Mouse (Mus musculus): ENCODE data around the gene Ankrd22.
"Not testable (repeated sequence)": the region's sequence is repeated elsewhere in the genome, so short reads cannot be mapped to it uniquely, and the experiment has no call there.

Gene Ankrd22

GRCm38 (mm10) chr19:34165891-34166290 lies at the start of gene Ankrd22:
Gene Ankrd22, minus strand, starts transcription at chr19:34166053.
- no peak for DNase-seq (ENCODE audit: low spot score in 2 of 2)

DNA sequence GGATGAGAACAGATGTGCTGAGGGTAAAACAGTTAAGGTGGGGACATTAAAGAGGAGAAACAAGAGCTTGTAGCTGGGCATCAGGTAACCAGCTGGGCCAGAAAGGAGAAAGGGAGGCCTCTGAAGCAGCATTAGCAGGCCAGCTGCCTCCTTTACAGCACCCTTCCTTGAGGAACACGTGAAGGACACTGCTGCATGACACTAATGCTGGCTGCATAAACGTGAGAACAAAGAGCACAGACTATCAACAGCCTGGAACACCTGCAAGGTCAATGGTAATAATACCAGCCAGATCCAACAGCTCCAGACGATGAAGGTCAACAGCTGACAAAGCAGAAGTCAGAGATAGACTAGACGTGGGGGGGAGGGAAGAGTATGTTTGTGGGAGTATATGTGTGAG lies 48.3 kb upstream of the Ankrd22 start:
- no peak for DNase-seq (ENCODE audit: low spot score in 2 of 2)

GRCm38 (mm10) chr19:34213251-34213645 lies 47.4 kb upstream of the Ankrd22 start:
- no peak for DNase-seq (ENCODE audit: low spot score in 2 of 2)

DNA sequence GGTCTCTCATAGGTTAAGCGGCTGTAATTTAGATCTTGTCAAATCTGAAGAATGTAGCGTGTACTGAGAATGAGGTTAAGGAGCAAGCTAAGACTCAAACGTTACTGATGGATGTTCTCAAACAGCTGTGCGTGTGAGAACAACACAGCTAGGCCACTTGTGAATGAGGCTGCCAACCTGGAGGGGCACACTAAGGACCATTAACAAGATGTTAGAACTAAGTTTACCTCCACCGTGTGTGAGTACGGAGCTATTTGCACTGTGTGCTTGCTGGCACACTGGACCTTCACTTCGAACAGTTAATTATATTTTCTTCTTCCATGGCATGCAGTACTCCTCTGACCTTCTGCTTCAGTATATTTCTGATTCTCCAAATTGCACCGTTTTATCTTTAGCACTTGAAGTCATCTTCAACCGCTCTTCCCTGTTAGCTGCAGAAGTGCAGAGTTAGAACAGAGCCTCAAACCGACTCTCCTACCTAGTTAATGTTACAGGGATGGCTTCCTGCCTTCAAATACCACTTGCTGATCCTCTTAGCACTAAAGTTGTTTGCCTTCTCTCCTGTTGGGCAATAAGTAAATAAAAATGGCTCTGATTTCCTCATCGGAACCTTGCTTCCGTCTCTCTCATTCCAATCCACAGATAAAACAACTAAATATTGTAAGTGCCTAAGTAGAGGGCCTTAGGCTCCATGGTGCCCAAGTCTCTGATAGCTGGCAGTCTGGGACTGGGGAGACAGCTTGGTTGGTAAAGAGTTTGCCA lies 46.8 kb upstream of the Ankrd22 start:
- DNase-seq (ENCODE audit: low spot score in 2 of 2), result no peak

GRCm38 (mm10) chr19:34210841-34211240 lies 45.0 kb upstream of the Ankrd22 start:
- no peak for DNase-seq (ENCODE audit: low spot score in 2 of 2)

DNA sequence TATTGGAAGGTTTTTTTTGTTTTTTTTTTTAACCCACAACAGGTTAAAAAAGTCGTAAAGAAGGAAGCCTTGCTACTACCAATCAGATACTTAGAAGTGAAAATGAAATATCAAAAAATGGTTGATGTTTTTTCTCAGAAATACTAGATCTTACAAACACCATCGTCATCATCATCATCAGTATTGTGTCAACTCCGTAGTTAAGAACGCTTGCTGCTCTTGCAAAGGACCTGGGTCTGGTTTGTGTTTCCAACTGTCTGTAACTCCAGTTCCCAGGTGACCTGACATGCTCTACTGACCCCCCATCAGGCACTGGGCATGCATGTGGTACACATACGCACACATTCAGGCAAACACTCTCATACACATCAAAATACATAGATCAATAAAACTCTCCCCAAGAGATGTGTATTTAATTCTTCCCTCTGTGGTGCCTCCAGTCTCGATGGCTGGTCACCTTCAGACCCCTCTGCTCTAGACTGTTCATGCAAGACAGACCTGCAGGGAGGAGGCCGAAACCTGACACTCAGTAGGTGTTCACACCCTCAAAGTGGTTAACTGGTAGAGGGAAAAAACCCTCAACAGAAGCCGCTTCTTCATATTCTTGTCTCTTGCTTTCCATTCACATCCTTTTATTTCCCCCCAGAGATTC lies 44.2 kb upstream of the Ankrd22 start:
- DNase-seq (ENCODE audit: low spot score in 2 of 2), result no peak

DNA sequence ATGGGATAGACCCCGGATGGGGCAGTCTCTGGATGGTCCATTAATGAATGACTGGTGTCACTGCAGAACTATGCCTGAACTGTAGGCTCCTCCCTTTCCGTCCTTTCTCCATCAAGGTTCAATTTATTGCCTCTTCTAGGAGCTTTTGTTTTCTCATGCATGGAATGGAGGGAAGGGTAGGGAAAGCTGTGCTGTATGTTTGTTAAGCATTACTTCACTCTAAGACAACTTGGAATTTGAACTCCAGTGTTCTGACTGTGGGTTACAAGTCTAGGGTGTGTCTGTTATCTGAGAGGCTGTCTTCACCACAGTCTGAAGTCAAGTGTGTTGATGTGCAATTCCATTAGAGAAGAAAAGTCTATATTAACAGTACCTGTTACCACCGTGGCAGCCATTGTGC lies 43.2 kb upstream of the Ankrd22 start:
- no peak for DNase-seq (ENCODE audit: low spot score in 2 of 2)

DNA sequence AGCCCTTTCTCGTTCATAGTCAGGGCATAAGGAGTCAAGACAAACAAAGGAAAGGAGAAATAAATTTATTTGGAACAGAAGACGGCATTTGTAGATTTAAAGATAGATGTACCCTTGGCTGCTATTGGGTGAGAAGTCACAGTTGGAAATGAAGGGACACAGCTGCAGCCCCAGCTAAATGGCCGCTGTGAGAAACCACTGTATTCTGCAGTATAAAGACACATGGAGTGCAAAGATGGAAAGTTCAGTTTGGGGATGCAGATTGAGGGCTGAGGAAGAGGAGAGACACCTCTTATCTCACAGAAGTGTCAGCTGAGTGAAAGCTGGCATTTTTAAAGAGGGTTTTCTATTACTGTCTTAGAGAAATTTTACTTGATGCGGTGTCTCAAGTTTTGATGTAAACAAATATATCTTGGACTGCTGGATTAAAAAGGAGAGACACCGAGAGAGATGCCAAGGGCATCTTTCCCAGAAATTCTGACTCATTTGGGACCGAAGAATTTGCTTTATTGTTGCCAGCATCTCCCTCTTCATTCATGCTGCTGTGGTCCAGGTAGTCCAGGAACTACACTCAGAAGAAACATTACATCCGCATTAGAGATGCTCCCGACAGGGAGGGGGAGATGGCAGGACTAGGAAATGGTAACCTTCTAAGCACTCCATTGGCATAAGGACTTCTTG lies 41.0 kb upstream of the Ankrd22 start:
- DNase-seq (ENCODE audit: low spot score in 2 of 2), result no peak

DNA sequence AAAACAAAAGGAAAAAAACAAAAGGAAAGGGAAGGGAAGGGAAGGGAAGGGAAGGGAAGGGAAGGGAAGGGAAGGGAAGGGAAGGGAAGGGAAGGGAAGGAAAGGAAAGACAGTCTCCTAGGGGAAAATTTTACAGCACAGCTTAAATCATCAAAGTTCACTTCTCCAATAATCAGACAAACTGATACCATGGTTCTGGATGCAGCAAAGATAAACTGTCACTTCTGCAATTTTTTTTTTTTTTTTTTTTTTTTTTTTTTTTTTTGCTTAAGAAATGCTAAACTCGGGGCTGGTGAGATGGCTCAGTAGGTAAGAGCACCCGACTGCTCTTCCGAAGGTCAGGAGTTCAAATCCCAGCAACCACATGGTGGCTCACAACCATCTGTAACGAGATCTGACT lies 40.3 kb upstream of the Ankrd22 start:
- DNase-seq (ENCODE audit: low spot score in 2 of 2), result not testable (repeated sequence)

GRCm38 (mm10) chr19:34202668-34203067 lies 36.8 kb upstream of the Ankrd22 start:
- peak in 1 of 2 experiments; percentile 43 for DNase-seq (ENCODE audit: low spot score in 2 of 2)

DNA sequence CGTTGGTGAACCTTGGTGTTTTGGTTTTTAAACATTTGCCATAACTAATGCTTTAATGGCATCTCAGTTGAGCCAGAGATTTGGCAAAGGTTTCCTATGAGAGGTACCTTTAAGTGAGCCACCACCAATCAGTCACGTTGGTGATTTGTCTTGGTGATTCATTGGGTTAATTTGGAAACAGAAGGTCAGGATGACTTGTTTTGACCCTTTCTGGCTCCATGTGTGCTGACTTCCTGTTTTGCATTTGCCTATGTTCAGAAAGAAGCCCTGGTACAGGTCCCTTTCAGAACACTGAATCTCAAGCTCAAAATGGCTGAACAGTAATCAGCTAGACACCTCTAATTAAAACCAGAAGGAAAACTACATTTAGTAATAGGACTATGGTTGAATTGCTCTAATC lies 33.6 kb upstream of the Ankrd22 start:
- no peak for DNase-seq (ENCODE audit: low spot score in 2 of 2)

DNA sequence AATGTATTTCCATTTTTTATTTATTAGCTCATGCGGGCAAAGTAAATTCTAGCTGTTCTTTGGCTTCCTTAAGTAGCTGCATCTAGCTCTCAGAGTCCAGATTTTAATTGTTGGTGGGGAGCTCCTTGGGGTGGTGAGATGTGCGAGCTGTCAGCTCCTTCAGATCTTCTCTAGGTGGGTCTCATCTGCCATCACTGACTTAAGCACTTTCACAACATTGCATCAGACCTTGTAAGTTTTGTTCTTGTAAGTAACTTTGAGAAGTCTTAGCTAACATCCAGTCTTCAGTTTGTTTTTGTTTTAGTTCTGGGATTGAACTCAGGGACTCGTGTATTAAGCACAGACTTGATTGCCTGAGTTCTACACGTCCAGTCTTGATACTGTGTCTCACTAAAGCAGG lies 33.0 kb upstream of the Ankrd22 start:
- DNase-seq (ENCODE audit: low spot score in 2 of 2), result no peak

- DNase-seq (ENCODE audit: low spot score in 2 of 2), result no peak
These were observed 32.2 kb upstream of the Ankrd22 start for GRCm38 (mm10) chr19:34198066-34198465.

- no peak for DNase-seq (ENCODE audit: low spot score in 2 of 2)
These were observed 29.2 kb upstream of the Ankrd22 start for GRCm38 (mm10) chr19:34195031-34195430.

DNA sequence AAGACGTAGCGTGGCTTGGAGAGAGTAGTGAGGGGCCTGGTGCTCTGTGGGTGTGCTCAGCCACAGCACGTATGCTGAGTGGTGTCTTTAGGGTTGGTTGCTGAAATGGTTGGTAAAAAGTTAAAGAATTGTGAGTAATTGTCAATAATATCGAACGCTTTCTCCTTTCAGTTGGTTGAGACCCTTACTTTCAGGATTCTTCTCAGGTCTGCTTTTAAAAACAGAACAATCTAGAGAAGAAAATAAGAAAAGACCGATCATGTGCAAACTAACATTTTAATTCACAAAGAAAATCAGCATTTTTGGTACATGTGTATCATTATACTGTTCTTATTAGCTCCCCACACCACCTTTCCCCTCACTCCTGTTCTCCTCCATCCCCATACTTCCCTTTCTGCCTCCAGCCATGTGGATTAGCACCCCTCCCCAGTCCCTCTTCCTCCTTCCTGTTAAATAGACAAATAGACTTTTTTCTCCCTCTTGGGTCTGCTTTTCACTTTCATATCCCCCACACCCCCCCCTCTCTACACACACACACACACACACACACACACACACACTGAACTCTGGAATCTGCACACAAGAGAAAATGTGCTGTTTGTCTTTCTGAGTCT lies 28.4 kb upstream of the Ankrd22 start:
- no peak for DNase-seq (ENCODE audit: low spot score in 2 of 2)

DNA sequence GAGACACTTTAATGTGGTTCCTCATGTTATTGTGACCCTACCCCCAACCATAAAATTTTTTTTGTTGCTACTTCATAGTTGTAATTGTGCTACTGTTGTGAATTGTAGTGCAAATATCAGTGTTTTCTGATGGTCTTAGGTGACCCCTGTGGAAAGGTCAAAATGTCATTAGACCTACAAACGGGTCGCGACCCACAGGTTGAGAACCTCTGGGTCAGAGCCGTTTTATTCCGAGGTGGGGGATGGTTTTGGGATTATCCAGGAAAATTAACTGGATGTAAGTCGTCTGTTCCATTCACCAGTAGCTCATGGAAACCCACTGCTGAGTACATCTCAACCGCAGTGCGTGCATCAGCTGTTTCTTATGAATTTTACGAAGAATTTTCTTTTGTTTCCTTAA lies 27.8 kb upstream of the Ankrd22 start:
- no peak for DNase-seq (ENCODE audit: low spot score in 2 of 2)

DNA sequence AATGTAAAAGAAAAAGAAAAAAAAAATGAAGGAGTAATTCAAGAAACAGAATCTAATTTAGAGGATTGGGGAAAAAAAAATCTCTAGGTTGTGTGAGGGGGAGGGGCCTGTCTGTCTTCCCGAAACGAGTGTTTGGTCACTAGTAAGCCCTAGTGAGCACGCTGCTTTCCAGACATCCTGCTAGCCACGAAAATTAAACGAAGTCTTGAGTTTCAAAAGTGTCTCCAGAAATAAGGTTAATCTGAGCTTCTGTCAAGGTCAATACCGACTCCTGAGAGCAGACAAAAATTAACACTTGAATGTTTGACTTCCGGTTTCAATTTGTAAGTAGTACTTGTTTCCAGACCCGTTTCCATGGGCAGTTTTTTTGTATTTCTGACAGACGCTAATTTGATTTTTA lies 27.3 kb upstream of the Ankrd22 start:
- DNase-seq (ENCODE audit: low spot score in 2 of 2), result peak in 1 of 2 experiments; percentile 41

DNA sequence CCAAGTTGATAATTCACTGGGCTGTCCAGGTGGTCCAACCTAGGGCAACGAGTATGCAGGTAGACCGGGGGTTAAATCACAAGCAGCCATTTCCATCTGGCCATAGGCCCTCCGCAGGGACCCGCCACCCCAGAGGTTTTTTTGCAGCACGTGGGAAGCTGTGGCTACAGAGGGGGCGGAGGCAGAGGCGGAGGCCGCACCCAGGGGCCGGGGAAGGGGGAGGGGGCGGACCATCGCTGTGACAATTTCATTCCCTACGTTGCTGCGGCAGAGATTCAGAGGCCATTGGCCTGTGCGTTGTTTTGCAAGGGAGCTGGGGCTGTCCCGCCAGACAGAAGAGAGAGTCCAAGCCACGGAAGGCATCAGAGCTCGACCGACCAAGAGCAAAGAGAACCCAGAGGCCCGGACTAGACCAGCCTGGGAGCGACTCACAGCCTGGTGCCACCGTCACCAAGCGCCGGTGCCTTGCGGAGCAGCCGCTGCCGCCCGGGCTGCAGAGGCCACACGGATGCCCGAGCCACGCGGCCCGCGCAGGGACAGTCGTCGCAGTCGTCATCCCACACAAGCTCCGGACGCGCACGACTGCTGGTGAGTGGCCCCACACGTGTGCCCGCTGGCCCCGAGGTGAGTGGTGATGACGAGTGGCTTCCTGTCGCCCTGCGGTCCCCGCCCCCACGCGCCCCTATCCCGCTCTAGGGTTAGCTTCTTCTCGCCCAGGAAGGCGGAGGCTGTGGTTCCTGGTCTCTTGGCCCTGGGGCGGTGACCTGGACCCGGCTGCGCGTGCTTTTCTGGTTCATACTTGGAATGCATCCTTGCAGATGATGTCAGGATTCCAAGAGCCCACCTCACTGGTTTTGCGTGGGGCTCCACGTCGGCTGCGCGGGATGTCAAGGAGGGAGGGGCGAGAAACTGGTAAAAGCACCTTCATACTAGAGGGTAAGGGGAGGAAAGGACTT lies 26.4 kb upstream of the Ankrd22 start, which contains the start of gene Stambpl1:
Gene Stambpl1, plus strand, starts transcription at position 222 of the 956 bp plus-strand sequence.
- peak; percentile 57 to 84 for DNase-seq (ENCODE audit: low spot score in 2 of 2)

DNA sequence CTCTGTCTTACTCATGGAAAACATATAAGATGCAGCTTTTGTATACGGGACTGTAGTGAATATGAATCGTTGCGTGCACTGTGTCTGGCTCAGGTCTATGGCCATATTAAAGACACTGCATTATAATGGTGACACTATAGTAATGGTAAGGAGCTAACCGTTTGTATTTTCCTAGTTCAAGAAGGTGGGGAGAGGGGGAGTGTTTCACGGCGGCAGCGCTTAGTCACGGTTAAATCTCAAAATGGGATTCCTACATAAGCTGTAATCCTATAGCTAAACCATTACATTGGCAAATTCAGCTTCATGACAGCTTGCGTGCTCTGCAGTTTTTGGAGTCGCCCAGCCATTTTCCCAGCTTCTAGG lies 25.8 kb upstream of the Ankrd22 start:
- DNase-seq (ENCODE audit: low spot score in 2 of 2), result no peak

- no peak for DNase-seq (ENCODE audit: low spot score in 2 of 2)
These were observed 21.0 kb upstream of the Ankrd22 start for GRCm38 (mm10) chr19:34186845-34187244.

DNA sequence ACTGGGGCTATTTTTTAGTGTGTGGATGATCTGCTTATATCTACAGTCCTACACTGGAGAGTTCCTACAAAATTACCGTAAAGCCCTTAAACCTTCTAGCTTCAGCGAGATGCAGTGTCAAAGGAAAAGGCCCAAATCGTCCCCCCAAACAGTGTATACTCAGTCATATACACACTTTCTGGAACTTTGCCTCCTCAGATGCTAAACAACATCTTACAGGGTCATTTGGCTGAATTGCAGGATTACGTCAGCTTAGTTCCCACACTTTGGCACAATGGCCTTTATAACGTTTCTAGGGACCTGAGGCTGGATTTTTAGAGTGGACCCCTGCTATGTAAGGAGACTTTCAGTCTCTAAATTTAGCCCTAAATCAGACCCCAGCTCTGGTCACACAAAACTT lies 16.6 kb upstream of the Ankrd22 start:
- DNase-seq (ENCODE audit: low spot score in 2 of 2), result no peak

Measured in spleen, postnatal 10 days (tissue).